Mouse (Mus musculus): Measurements from ENCODE around the gene Fry. TPM values are rescaled to one million over a fixed set of nuclear protein-coding genes. Genes with fewer than 3 reads are reported as not detected.
"Not testable (repeated sequence)": the region's sequence is repeated elsewhere in the genome, so short reads cannot be mapped to it uniquely, and the experiment has no call there.

Gene Fry
- total RNA-seq, 2 experiments from 2014 or later: 59.8 to 70.0 TPM

DNA sequence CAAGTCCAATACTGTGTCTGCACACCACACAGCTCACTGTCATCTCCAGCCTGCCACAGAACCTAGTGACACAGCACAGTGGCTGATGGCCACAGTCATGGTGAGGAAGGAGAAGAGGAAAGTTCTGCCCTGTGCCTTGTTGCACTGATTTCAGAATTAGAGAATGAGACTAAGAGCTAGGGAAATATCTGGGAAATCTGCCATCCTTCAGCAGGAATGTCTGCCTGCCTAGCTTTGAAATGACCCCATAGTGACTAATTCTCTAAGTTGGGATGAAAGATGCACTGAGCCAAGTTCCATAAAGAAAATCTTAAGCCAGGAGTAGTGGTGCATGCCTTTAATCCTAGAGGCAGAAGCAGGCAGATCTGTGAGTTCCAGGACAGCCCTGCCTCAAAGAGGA lies 334.2 kb downstream of the Fry start:
- DNase-seq (ENCODE audit: low spot score): no peak

DNA sequence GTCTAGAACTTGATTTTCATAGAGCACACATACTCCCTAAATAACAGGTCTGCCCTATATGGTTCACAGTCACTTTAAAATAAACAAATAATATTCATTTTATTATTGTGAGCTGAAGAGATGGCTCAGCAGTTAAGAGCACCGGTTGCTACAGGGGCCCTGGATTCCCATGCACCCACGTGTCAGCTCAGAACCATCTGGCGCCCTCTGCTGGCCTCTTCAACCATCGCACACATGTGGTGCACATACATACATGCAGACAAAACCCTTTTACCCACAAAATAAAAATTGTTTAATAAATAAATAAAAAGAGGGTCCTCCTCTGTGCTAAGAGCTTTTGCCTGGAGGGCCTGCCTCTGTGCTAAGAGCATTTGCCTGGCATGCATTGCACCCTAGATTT lies 335.0 kb downstream of the Fry start:
- DNase-seq (ENCODE audit: low spot score): no peak

DNA sequence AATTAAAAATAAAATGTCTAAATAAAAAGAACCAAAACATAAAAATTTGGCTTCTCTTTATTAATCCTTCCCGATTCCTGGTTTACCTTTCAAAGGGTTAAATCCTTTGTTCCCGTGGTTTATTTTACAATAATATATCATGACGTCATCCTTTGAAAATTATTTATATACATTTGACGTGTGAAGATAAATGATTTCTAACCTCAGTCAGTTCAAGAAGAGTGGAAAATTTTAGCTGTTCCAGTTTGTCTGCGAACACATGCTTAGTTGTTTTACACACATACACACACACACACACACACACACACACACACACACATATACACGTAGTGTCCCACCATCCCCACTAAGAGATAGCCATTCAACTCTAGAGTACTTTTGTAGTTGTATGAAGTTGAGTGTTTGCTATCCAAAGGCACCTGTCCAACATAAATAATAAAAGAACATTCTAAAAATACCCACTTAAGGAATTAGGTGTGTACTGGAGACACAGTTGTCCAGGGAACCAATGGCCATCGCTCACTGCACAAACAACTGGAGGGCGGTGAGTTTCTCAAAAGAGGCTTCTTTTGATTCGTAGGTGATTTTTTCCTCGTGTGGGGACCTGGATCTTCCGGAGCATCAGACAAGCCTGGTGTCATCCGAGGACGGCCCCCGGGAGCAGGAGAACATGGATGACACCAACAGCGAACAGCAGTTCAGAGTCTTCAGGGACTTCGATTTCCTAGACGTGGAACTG lies 338.9 kb downstream of the Fry start:
- DNase-seq (ENCODE audit: low spot score): peak; percentile 15

DNA sequence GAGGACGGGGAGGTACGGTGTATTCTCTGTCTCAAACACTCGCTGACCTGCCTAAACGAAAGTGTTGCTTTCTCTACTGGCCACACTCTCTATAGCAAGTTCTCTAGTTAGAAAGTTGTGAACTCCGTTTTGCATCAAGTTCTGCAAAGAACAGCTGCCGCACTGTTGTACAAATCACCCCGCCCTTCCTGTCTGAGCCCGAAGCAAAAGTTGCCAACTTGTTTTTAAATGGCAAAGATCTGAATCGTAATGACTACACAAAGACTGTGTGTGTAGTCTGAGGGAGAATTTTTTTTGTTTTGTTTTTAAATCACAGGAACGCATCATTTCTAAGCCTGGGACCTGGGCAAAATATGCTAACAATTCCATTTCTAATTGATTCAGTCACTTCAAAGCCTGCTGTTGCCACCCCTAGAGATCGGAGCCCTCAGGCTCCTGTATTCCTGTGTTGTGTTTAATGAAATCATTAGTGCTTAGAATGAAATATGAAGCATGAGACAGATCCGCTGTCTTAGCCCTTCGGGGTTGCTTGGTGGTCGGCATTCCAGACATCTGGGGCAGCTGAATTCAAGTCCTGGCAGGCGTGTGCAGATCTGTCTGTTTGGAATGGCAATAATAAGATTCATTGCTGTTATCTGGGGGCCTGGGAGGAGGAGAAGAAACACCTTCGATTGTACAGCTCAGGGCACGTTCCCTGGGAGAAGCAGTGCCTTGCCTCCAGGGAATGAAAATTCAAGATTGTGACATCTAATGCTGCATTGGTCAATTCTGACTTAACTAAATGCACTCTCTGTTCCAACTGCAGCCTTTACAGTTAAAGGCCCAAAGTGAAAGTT lies 339.7 kb downstream of the Fry start:
- DNase-seq (ENCODE audit: low spot score): peak; percentile 38

DNA sequence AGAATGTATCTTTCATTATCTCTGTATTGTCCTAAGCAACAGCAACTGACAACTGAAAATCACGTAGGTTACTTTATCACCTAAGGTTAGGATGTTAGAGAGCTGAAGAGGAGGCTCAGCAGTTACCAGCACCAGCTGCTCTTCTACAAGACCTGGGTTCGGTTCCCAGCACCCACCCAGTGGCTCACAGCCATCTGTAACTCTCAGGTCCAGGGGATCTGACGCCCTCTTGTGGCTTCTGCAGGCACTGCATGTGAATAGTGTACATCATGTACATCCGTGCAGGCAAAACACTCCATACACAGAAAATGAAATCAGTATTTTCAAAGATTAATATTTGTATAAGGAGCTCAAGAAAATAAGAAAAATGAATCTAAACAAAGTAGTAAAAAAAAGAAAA lies 341.4 kb downstream of the Fry start:
- DNase-seq (ENCODE audit: low spot score): no peak

DNA sequence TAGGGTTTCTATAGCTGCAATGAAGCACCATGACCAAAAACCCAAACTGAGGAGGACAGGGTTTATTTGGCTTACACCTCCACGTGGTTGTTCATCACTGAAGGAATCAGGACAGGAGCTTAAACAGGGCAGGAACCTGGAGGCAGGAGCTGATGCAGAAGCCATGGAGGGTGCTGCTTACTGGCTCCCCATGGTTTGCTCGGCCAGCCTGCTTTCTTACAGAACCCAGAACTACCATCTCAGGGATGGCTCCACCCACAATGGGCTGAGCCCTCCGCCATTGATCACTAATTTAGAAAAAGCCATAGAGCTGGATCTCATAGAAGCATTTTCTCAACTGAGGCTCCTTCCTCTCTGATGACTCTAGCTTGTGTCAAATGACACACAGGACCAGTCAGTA lies 346.3 kb downstream of the Fry start:
- no peak for DNase-seq (ENCODE audit: low spot score)

DNA sequence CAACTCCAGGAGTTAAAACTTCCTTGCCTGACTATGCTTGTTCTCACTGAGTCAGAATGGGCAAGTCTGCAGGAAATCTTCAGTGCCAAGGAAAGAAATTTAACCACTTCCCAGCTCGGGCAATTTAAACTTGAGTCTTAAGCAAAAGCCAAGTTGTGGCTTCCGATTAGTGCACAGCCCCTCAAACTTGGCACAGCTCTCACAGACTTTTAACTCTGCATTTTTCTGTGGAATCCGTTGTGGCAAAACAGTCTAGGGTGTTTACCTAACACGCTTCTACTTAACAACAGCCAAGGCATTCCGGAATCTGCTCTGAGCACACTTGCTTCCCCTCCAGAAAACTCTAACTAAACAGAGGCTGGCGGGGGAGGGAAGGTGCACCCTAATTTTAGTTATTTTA lies 346.8 kb downstream of the Fry start:
- DNase-seq (ENCODE audit: low spot score): no peak

DNA sequence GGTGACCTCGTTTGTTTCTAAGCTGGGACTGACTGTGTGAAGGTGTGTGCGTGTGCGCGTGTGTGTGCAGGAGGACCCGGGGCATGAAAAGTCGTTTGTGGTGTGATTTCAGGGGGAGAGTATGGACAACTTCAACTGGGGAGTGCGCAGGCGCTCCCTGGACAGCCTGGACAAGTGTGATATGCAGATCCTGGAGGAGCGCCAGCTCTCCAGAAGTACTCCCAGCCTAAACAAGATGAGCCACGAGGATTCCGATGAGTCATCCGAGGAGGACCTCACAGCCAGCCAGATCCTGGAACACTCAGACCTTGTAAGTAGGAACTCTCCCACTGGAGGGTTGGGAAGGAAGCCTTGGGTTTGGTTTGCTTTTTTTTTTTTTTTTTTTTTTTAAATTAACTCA lies 347.7 kb downstream of the Fry start:
- peak; percentile 90 for DNase-seq (ENCODE audit: low spot score)

DNA sequence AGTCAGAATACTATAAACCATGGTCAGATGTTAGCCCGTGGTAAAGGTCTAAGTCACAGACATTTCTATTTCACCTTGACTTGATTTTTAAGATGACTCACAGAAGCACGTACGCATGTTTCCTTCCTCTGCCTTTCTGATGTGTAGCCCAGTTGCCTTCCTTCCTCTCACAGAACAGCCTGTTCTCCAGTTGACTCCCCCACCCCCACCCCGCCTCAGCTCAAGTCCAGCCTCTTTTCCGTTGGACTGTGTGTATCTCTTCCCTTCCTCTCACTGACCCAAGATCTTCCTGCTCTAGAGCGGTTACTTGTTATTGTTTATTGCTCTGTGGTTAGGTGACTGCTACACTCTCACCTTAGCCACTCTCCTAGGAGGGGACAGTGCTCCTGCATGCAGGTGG lies 350.0 kb downstream of the Fry start:
- DNase-seq (ENCODE audit: low spot score): peak; percentile 25

DNA sequence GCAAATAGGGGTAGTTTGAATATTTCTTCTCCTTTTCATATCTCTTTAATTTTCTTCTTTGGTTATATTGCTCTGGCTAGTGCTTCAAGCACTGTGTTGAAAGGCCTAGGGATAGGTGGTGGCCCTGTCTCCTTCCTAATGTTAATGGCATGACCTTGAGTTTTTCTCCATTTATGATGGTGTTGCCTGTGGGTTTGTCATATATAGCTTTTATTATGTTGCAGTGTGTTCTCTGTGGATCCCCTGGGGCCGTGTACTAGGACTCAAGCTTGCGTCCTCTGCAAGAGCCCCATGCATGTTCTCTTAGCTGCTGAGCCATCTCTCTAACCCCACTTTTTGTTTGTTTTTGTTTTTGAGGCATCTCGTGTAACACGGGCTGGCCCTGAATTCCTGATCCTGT lies 358.9 kb downstream of the Fry start:
- DNase-seq (ENCODE audit: low spot score): no peak

DNA sequence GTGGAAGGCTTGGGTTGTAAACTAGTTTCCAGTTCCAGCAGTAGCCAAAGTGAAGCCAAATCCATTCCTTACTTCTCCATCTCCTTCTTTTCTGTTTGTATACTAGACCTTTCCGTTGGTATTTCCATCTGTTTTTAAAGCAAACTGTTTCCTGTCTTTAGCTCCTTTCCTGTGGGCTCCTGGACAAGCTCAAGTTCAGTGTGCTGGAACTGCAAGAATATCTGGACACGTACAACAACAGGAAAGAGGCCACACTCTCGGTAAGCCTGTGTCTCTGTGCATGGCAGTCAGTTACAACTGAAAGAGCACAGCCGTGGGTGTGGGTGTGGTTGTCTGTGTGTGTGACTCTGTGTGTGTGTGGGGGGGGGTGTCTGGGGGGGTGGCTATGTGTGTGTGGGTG lies 360.2 kb downstream of the Fry start:
- DNase-seq (ENCODE audit: low spot score): no peak

DNA sequence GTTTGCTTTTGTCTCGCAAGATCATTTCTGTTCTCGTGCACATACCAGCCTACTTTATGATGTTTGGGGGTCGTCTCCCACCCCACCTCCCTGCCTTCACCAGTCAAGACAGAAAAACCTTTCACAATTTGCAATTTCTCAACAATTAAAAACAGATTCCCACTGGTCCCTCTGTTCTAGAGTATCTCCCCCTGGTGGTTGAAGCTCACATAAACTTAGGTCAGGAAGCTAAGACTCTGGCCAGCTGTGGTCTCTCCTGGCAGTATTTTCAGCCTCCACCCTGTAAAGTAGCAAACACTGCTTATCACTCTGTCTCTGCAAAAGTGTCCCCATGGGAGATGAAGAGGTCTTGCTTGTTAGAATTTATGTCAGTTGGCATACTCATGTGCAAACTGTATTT lies 366.8 kb downstream of the Fry start:
- DNase-seq (ENCODE audit: low spot score): peak; percentile 48

DNA sequence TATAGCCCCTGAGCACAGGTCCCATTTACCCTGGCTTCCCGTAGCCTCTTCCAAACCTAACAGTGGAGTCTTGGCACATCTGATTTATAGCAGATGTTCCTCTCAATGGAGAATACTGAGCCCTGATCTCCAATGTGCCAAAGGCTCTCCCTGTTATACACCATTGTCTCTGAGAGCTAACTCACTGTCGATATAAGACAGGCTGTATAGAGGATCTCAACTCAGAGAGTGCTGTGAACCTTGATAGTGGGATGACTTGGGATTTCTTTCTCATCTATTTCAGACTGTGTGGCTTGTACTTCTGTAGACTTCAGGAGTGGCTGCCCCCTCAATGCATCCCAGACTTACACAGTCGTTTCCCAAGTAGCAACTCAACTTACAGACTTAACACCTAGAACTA lies 371.8 kb downstream of the Fry start:
- no peak for DNase-seq (ENCODE audit: low spot score)

DNA sequence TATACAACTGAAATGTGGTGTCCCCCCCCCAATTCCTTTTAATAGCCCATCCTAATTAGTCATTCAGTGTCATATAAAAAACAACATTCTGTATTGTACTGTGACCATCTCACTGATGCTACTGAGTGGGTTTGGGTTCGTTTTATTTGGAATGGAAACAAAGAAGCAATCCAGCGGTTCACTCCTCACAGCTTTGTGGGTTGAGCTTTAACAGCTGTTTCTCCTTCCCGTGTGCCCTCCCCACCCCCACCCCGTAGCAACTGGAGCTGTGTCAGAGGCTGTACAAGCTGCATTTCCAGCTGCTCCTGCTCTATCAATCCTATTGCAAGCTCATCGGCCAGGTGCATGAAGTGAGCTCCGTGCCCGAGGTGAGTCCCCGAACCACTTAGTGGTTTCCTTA lies 372.4 kb downstream of the Fry start:
- no peak for DNase-seq (ENCODE audit: low spot score)

DNA sequence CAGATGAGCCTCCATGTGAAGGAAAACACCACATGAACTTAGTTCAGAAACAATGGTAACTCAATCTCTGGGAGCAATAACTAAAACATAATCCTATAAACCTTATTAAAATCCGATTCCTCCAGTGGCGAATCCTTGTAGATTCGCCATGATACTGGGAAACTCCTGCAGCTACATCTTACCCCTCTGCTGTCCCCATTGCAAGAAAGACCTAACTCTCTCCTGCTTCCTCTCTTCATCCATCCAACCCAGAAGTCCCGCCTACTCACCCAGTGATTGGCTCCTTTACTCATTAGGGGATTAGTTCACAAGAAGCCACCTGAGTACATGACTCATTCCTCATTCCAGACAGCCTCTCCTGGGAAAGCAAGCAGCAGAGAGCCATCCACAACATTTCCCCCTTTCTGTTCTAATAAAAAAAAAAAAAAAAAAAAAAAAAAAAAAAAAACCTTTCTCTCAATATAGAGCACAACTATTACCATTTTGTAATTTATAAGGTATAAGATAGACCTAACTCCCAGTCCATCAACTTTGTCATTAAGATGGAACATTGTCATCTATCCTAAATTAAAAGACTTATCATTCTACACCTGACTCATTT lies 373.2 kb downstream of the Fry start:
- not testable (repeated sequence) for DNase-seq (ENCODE audit: low spot score)

DNA sequence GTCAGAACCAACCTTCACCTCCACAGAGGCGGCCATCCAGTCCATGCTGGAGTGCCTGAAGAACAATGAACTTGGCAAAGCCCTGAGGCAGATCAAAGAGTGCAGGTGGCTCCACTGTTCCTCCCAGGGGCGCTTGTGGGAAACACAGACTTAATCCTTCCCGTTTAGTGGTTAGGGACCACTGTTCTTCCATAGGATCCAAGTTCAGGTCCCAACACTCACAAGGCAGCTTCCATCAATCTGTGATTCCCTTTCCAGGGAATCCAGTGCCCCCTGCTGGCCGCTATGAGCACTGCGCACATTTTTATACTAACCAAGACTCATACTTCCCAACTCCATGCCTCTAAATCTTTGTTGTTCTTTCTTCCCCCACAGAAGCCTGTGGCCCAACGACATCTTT lies 377.3 kb downstream of the Fry start:
- peak; percentile 30 for DNase-seq (ENCODE audit: low spot score)

DNA sequence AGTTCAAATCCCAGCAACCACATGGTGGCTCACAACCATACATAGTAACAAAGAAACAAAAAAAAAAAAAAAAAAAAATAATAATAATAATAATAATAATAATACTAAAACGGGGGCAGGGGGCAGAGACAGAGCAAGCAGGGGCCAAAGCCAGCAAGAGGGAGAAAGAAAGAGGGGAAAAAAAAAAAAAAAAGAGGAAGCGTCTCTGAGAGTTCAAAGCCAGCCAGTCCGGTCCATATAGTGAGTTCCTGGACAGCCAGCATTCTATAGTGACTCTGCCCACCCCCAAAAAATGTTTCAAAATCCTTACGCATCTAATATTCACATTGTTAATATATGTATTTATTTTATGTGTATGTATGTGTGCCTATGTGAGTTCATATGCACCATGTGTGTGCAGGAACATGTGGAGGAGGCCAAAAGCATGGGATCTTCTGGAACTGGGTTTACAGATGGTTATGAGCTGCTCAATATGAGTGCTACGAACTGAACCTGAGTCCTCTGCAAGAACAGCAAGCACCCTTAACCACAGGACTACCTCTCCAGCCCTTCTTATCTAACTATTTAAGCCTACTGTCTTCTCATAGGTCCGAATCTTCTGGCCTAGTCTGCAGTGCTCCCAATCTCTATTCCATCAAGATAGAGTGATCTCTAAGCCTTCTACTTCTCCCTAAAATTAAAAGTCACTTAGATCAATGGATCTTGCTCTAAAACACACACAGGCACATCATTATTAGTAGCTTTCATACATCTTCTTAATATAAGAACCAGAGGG lies 392.2 kb downstream of the Fry start:
- no peak for DNase-seq (ENCODE audit: low spot score)

DNA sequence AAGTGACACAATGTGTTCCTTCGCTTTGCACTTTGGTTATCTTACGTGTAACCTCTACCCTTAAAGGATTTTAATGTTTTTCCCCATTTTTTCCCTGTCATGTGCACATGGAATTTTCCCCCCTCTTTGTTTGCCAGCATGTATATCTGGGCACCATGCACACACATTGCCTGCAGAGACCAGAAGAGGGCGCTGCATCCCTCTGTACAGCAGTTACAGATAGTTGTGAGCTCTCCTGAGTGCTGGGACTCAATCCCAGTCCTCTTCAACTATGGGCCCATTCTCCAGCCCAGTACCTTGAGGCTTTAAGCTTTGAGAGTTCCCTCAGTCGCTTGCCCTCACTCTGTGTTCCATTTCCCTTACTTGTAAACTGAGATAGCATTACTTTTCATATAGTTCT lies 394.8 kb downstream of the Fry start:
- no peak for DNase-seq (ENCODE audit: low spot score)

DNA sequence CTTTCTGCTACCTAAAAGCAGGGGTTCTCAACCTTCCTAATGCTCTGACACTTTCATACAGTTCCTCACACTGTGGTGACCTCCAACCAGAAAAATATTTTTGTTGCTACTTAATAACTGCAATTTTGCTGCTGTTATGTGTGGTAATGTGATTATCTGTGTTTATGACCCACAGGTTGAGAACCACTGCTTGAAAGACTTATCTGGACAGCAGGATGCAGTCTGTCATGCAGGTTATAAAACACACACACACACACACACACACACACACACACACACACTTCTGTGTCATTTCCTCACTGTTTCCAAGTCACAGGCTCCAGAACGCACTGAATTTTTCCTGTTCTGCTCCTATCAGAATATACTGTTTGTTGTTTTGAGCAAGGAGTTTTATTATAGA lies 395.6 kb downstream of the Fry start:
- DNase-seq (ENCODE audit: low spot score): no peak

DNA sequence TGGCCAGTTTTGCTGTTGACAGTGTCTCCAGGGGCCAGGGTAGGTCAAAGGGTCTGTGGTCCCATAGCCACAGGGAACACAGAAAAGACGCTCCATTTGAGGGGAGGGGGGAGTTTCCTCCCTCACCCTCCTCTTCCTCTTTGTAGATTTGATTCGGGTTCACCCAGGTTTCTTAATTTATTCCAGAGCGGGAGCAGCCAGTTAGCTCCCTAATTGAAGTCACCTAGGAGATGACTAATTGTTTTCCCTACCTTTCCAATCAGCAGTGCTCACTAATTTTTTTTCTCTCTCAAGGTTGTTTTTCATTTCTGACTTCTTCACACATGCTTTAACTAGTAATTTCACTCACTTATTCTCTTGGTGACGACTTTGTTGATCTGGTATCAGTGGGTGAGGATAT lies 399.6 kb downstream of the Fry start, which contains the start of gene Zar1l:
Gene Zar1l (minus strand): TSS at position 101 of the 400 bp plus-strand sequence.
- no peak for DNase-seq (ENCODE audit: low spot score)

DNA sequence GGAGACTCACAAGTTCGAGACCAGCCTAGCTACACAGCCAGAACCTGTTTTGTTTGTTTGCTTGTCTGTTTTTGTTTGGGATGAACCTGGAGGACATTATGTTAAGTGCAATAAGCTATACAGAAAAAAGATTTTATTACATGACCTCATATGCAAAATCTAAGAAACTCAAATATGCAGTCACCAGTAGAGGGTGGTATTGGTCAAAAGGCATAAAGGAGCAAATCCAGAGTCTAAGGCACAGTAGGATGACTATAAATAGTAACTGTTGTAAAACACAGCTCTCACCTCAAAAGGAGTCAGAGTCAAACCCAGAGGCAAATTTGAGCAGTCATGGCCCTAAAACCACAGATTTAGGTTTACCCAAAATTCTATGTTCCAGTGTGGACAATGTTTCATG lies 401.1 kb downstream of the Fry start:
- DNase-seq (ENCODE audit: low spot score): no peak
